Comparison of ENCODE assay signal across 8 mouse cellular contexts in genomic region chr10:128737435-128737834, GRCm38 (mm10). TPM values are rescaled to one million over a fixed set of nuclear protein-coding genes. Genes with fewer than 3 reads are reported as not detected.
A peak's percentile ranks its signal among the peaks of the same experiment; 100 is the strongest.
DNase-seq lines count a peak whose midpoint lies in the region; ATAC-seq lines count a peak whose summit lies in the region.

No protein-coding gene starts in this region.

- ATAC-seq in heart, embryonic 15.5 days (replicated peaks; ENCODE audit: insufficient number of reproducible peaks, insufficient read depth, low FRiP score, low read depth), result 0 out of 2 replicates have a peak, but pooled peaks have one; percentile 50
- peak; percentile 75 for ATAC-seq in intestine, embryonic 15.5 days

- no peaks in the 10 kb centered on the region for H3K27me3 ChIP-seq in heart, embryonic 15.5 days
- no peaks in the 10 kb centered on the region for H3K27me3 ChIP-seq in intestine, embryonic 15.5 days (replicated peaks)

- H3K36me3 ChIP-seq in heart, embryonic 15.5 days, result no peaks in the 10 kb centered on the region; the same call in 1 of the 2 replicates
- no peaks in the 10 kb centered on the region for H3K36me3 ChIP-seq in intestine, embryonic 15.5 days

- H3K9me3 ChIP-seq in heart, embryonic 15.5 days (replicated peaks), result no peaks in the 10 kb centered on the region
- no peaks in the 10 kb centered on the region for H3K9me3 ChIP-seq in intestine, embryonic 15.5 days

- peak overlapping the region; percentile 35 for H3K4me3 ChIP-seq in heart, embryonic 15.5 days
- H3K4me3 ChIP-seq in brown adipose tissue, adult 24 weeks (ENCODE audit: insufficient read depth, low read depth, low read length), result 0 out of 2 replicates have a peak overlapping the region, but pooled peaks have one; percentile 3
- H3K4me3 ChIP-seq in intestine, embryonic 15.5 days (replicated peaks), result no peak overlapping the region

- intact Hi-C loops in heart, postnatal 14 days (cut with DNase I), result loop anchor here (10.0 kb wide), 1 partner anchor 237 kb away; no protein-coding TSS in a partner anchor
- intact Hi-C loops in left cerebral cortex, postnatal 14 days (cut with DNase I), result no loop called here

- peaks cover 1% of the 10 kb centered on the region for H3K4me1 ChIP-seq in heart, embryonic 15.5 days (replicated peaks)
- H3K4me1 ChIP-seq in brown adipose tissue, adult 24 weeks (ENCODE audit: control insufficient read depth, insufficient read depth, insufficient read length, low read length), result no peaks in the 10 kb centered on the region; the same call in 1 of the 2 replicates
- H3K4me1 ChIP-seq in intestine, embryonic 15.5 days (replicated peaks), result peaks cover 6% of the 10 kb centered on the region; the same call in 1 of the 2 replicates

- peak overlapping the region; percentile 48 for H3K4me2 ChIP-seq in heart, embryonic 15.5 days
- peak overlapping the region; percentile 56 for H3K4me2 ChIP-seq in intestine, embryonic 15.5 days (replicated peaks)

- H3K9ac ChIP-seq in heart, embryonic 15.5 days, result no peak overlapping the region
- H3K9ac ChIP-seq in intestine, embryonic 15.5 days, result peak overlapping the region; percentile 20; the same call in 1 of the 2 replicates

- WGBS in heart, embryonic 15.5 days, result 8% methylated on average over 15 of the region's 15 CpGs
- 4% methylated on average over 15 of the region's 15 CpGs for WGBS in intestine, embryonic 15.5 days

- no peak for DNase-seq in heart, postnatal 14 days
- peak; percentile 27 for DNase-seq in lung, postnatal 10 days
- no peak for DNase-seq in spleen, postnatal 4 days (ENCODE audit: low spot score in 2 of 2)
- no peak for DNase-seq in layer of hippocampus, postnatal 10 days (ENCODE audit: low spot score in 2 of 2)
- DNase-seq in left cerebral cortex, postnatal 14 days (ENCODE audit: low spot score in 2 of 2), result no peak

- H3K27ac ChIP-seq in heart, embryonic 15.5 days, result no peak overlapping the region
- H3K27ac ChIP-seq in brown adipose tissue, adult 24 weeks (replicated peaks; ENCODE audit: low read depth, low read length), result no peak overlapping the region
- no peak overlapping the region for H3K27ac ChIP-seq in intestine, embryonic 15.5 days

RNA-seq across cellular contexts. Expression of gene Dgka, which starts 7.2 kb away (rescaled TPM):
- 5.4 and 10.1 TPM in 2 replicates for polyA plus RNA-seq in heart, embryonic 15.5 days (2015; fragmentation: Nextera tagmentation; extraction: Ambion mirVana)
- total RNA-seq in heart, postnatal 14 days (2021), result 10 to 100 TPM; 12.4 to 15.7 TPM
- 4.6 and 6.0 TPM in 2 replicates for polyA plus RNA-seq in brown adipose tissue, adult 24 weeks (2012; ENCODE audit: insufficient read depth, insufficient read length, missing spikeins)
- polyA plus RNA-seq in intestine, embryonic 15.5 days (2015; fragmentation: Nextera tagmentation; extraction: Ambion mirVana), result 7.1 and 7.4 TPM in 2 replicates
- 1 to 10 TPM; 8.0 to 8.2 TPM for total RNA-seq in layer of hippocampus, postnatal 10 days (2021)
- 1 to 10 TPM; 4.8 to 6.3 TPM for total RNA-seq in left cerebral cortex, postnatal 14 days (2021)

RNA-seq across cellular contexts. Expression of gene Pym1, which starts 10.3 kb away (rescaled TPM):
- 15.4 and 23.2 TPM in 2 replicates for polyA plus RNA-seq in heart, embryonic 15.5 days (2015; fragmentation: Nextera tagmentation; extraction: Ambion mirVana)
- 1 to 10 TPM; 8.5 to 9.0 TPM for total RNA-seq in heart, postnatal 14 days (2021)
- polyA plus RNA-seq in brown adipose tissue, adult 24 weeks (2012; ENCODE audit: insufficient read depth, insufficient read length, missing spikeins), result 12.5 and 19.5 TPM in 2 replicates
- polyA plus RNA-seq in intestine, embryonic 15.5 days (2015; fragmentation: Nextera tagmentation; extraction: Ambion mirVana), result 32.9 and 34.1 TPM in 2 replicates
- total RNA-seq in layer of hippocampus, postnatal 10 days (2021), result 10 to 100 TPM; 34.9 to 35.1 TPM
- total RNA-seq in left cerebral cortex, postnatal 14 days (2021), result 10 to 100 TPM; 30.7 to 32.7 TPM

RNA-seq across cellular contexts. Expression of gene Cdk2, which starts 32.6 kb away (rescaled TPM):
- polyA plus RNA-seq in heart, embryonic 15.5 days (2015; fragmentation: Nextera tagmentation; extraction: Ambion mirVana), result 85.9 and 90.4 TPM in 2 replicates
- 10 to 100 TPM; 18.9 to 19.9 TPM for total RNA-seq in heart, postnatal 14 days (2021)
- 8.6 and 11.1 TPM in 2 replicates for polyA plus RNA-seq in brown adipose tissue, adult 24 weeks (2012; ENCODE audit: insufficient read depth, insufficient read length, missing spikeins)
- polyA plus RNA-seq in intestine, embryonic 15.5 days (2015; fragmentation: Nextera tagmentation; extraction: Ambion mirVana), result 72.7 and 80.9 TPM in 2 replicates
- total RNA-seq in layer of hippocampus, postnatal 10 days (2021), result 1 to 10 TPM; 7.9 to 9.6 TPM
- 1 to 10 TPM; 4.7 to 5.1 TPM for total RNA-seq in left cerebral cortex, postnatal 14 days (2021)

RNA-seq across cellular contexts. Expression of gene Pmel, which starts 33.4 kb away (rescaled TPM):
- 2.5 and 2.7 TPM in 2 replicates for polyA plus RNA-seq in heart, embryonic 15.5 days (2015; fragmentation: Nextera tagmentation; extraction: Ambion mirVana)
- total RNA-seq in heart, postnatal 14 days (2021), result under 1 TPM; 0.66 to 0.93 TPM
- polyA plus RNA-seq in brown adipose tissue, adult 24 weeks (2012; ENCODE audit: insufficient read depth, insufficient read length, missing spikeins), result not detected in 2 replicates
- 1.0 and 1.1 TPM in 2 replicates for polyA plus RNA-seq in intestine, embryonic 15.5 days (2015; fragmentation: Nextera tagmentation; extraction: Ambion mirVana)
- total RNA-seq in layer of hippocampus, postnatal 10 days (2021), result 1 to 10 TPM in 1 of 2 experiments, under 1 TPM in 1; 0.91 to 1.1 TPM
- 1 to 10 TPM in 1 of 2 experiments, under 1 TPM in 1; 0.97 to 1.2 TPM for total RNA-seq in left cerebral cortex, postnatal 14 days (2021)

RNA-seq across cellular contexts. Expression of gene Rab5b, which starts 41.4 kb away (rescaled TPM):
- 61.0 and 67.8 TPM in 2 replicates for polyA plus RNA-seq in heart, embryonic 15.5 days (2015; fragmentation: Nextera tagmentation; extraction: Ambion mirVana)
- total RNA-seq in heart, postnatal 14 days (2021), result 10 to 100 TPM; 66.5 to 71.8 TPM
- 87.6 and 108 TPM in 2 replicates for polyA plus RNA-seq in brown adipose tissue, adult 24 weeks (2012; ENCODE audit: insufficient read depth, insufficient read length, missing spikeins)
- 59.0 and 60.5 TPM in 2 replicates for polyA plus RNA-seq in intestine, embryonic 15.5 days (2015; fragmentation: Nextera tagmentation; extraction: Ambion mirVana)
- 100 to 1,000 TPM; 118 to 125 TPM for total RNA-seq in layer of hippocampus, postnatal 10 days (2021)
- 100 to 1,000 TPM; 117 to 123 TPM for total RNA-seq in left cerebral cortex, postnatal 14 days (2021)
